Mouse (Mus musculus) bone marrow, adult 2 months (tissue): Measurements from ENCODE around the gene 2810408A11Rik. TPM values are rescaled to one million over a fixed set of nuclear protein-coding genes. Genes with fewer than 3 reads are reported as not detected.
"Not testable (repeated sequence)": the region's sequence is repeated elsewhere in the genome, so short reads cannot be mapped to it uniquely, and the experiment has no call there.

ENCODE experiments used
- H3K27ac ChIP-seq: fragments of 200-500 bp; 2 replicates; pipeline ENCODE4 v1.5.1; 2012; ENCODE audit warnings: low read depth, mild to moderate bottlenecking, control low read depth, inconsistent platforms, low read length; ENCODE audit not compliant: control insufficient read depth, poor library complexity, insufficient read depth
- H3K4me1 ChIP-seq: fragments of 200-500 bp; 2 replicates; pipeline ENCODE4 v1.6.1; 2011; ENCODE audit warnings: low read length; ENCODE audit not compliant: control insufficient read depth, insufficient read depth
- H3K4me3 ChIP-seq: fragments of 200-500 bp; replicated peaks from 2 replicates; pipeline ENCODE3; 2011; ENCODE audit warnings: mild to moderate bottlenecking, low read depth, low read length, control low read depth; ENCODE audit not compliant: control insufficient read depth
- CTCF ChIP-seq: fragments of 200-500 bp; IDR thresholded peaks from 2 replicates; pipeline ENCODE4 v1.5.1; 2011; ENCODE audit warnings: low read length, control low read depth; ENCODE audit not compliant: control insufficient read depth, insufficient read depth
- POLR2A ChIP-seq: fragments of 200-500 bp; IDR thresholded peaks from 2 replicates; pipeline ENCODE4 v1.6.1; 2011; ENCODE audit warnings: low read depth, mild to moderate bottlenecking, control low read depth, low read length, borderline replicate concordance; ENCODE audit not compliant: control insufficient read depth
- WGBS: fragments of 180-500 bp; shearing (Covaris S2); methylation state at CpG from one replicate; pipeline ENCODE4 v1.1.7; 2018; 5-methylcytosine and 5-hydroxymethylcytosine counted together
- polyA plus RNA-seq: library from polyadenylated mRNA; stranded (reverse); fragments of >200 nt; gene quantifications from 2 replicates; pipeline ENCODE4 v1.2.4, GENCODE M21; 2011; ENCODE audit warnings: low replicate concordance; ENCODE audit not compliant: missing spikeins, insufficient read depth, insufficient read length

2810408A11Rik gene
- polyA plus RNA-seq, 1 experiment, result 5.6 TPM

DNA sequence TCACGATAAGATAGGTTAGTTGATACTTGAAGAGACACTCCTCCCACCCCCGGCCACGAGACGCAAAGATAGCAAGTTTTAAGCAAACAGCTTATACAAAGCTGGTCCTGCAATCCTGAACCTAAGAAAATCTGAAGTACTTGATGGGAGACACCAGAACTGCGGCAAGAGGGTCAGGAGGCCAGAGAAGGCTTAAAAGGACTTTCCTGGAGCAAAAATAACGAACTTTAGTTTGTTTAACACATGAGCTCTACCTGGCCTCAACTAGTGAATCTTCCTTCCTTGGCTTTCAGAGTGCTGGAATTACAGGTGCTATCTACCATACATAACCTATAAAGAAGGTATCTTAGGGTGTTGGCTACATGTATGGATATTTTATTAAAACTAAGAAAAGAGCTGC, 33.9 kb upstream of the 2810408A11Rik start:
- peaks cover 4% of the 10 kb centered on the region for H3K4me1 ChIP-seq
- 15% methylated on average over 6 of the region's 6 CpGs for WGBS
- no peak overlapping the region for H3K4me3 ChIP-seq
- no peak overlapping the region for H3K27ac ChIP-seq
- no peak for TF ChIP-seq CTCF
- TF ChIP-seq POLR2A, result no peak

DNA sequence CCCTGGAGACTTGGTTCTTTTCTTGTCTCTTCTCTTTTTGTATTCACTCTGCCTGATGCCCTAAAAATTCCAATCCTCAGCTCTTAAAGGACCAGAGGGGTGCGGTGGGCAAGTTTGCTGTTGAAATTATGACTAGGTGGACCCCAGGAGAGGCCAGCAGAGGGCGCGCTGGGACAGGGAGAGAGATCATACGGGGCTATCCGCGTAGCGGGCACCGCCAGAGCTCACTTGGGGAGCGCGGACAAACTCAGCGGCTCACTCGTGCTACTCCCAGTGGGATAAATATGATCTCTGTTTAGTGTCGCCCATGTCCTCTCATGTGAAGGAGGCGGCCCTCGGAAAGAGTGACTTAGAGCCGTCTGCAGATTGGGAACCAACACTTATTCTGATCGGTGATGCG, 33.4 kb upstream of the 2810408A11Rik start:
- H3K4me1 ChIP-seq, result peaks cover 4% of the 10 kb centered on the region
- WGBS, result under 1% methylated on average over 18 of the region's 18 CpGs
- TF ChIP-seq CTCF (peak; percentile 91), POLR2A (no peak)
- H3K27ac ChIP-seq, result no peak overlapping the region
- H3K4me3 ChIP-seq, result no peak overlapping the region

DNA sequence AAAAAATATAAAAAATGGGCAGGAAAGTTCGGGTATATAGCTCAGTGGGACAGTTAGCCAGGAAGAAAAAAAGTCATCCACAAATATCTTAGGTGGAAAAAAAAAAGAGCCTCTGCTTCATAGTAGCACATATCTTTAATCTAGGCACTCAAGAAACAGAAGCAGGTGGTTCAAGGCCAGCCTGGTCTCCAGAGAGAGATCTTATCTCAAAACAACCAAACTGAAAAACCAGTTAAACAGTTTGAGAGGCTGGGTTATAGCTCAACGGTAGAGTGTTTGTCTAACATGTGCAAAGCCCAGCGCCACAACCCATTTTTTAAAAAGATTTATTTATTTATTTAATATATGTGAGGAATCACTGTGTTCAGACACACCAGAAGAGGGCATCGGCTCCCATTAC, 32.3 kb upstream of the 2810408A11Rik start:
- WGBS, result 49% methylated on average over 4 of the region's 4 CpGs
- Histone ChIP-seq H3K4me3 (no peak overlapping the region), H3K4me1 (peaks cover 4% of the 10 kb centered on the region), H3K27ac (no peak overlapping the region)
- no peak for TF ChIP-seq POLR2A
- no peak for TF ChIP-seq CTCF

DNA sequence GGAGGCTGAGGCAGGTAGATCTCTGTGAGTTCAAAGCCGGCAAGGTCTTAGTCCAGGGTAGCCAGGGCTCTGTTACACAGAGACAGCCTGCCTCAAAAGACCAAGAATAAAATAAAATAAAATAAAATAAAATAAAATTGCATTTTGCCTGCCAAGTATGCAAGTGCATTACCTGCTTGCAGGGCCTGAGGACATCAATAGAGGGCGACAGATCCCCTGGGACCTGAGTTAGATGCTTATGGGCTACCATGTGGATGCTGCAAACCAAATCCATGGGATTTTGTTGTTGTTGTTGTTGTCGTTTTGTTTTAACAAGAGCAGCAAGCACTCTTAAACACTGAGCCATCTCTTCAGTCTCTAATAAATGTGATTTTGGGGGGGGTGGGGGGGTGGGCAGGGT, 31.5 kb upstream of the 2810408A11Rik start:
- Histone ChIP-seq H3K4me3 (no peak overlapping the region), H3K4me1 (peaks cover 4% of the 10 kb centered on the region), H3K27ac (peak overlapping the region; percentile 79; the same call in 1 of the 2 replicates)
- TF ChIP-seq POLR2A (no peak), CTCF (peak; percentile 47; the same call in 1 of the 2 replicates)
- WGBS, result 46% methylated on average over 3 of the region's 3 CpGs

DNA sequence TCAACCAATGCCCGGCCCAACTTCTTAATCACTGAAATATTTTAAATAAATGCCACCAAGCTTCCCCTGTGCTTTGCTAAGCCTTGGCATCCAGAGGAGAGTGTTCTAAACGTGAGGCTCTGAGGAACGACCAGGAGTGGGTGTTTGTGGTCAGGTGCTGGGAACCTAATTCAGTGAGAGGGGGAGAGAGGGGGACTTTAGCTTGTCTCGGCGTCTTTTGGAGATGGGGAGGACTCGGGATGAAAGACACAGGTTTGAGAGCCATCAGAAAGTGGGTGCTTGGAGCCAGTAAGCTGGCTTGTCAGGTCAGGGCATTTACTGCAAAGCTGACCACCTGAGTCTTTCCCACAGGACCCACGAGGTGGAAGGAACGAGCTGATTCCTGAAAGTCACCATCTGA, 31.0 kb upstream of the 2810408A11Rik start:
- H3K4me1 ChIP-seq, result peaks cover 4% of the 10 kb centered on the region
- TF ChIP-seq POLR2A (no peak), CTCF (no peak)
- WGBS, result 15% methylated on average over 8 of the region's 8 CpGs
- H3K27ac ChIP-seq, result peak overlapping the region; percentile 79
- H3K4me3 ChIP-seq, result no peak overlapping the region

DNA sequence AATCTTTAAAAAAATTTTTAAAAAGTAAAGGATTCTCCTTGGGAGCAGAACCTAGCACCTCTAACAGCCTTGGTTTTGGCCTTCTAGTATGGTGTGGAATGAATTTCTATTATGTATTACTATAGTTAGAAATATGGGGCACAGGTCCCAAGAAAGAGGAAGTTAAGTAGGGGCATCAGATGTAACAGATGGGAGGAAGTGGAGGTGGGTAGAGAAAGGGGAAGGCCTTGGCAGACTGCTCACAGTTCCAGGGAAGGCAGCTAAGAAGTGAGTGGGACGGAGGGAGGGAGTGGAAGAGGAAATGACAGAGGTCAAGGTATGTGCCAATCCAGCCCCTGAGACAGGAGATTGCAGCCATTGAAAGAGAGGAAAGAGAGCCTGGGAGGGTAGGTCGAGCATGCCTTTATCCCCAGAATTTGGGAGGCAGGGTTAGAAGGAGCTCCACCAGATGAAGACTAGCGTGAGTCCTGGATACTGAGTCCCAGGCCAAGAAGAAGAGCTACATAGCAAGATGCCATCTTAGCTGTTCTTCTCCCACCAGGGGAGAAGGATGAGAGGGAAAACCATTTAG, 30.3 kb upstream of the 2810408A11Rik start:
- H3K27ac ChIP-seq, result peak overlapping the region; percentile 79
- TF ChIP-seq CTCF (no peak), POLR2A (no peak)
- H3K4me3 ChIP-seq, result no peak overlapping the region
- peaks cover 4% of the 10 kb centered on the region for H3K4me1 ChIP-seq
- WGBS, result 14% methylated on average over 3 of the region's 3 CpGs

DNA sequence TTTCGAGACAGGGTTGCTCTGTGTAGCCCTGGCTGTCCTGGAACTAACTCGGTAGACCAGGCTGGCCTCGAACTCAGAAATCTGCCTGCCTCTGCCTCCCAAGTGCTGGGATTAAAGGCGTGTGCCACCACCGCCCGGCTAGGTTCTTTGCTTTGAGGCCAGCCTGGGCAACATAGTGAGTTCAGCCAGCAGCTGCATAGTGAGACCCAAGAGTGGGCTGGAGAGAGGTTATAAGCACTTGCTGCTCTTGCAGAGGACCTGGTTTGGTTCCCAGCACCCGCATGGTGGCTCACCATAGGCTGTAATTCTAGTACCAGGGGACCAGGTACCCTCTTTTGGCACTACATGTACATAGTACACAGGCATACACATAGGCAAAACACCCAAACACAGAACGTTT, 29.4 kb upstream of the 2810408A11Rik start:
- H3K4me3 ChIP-seq, H3K4me1 ChIP-seq, H3K27ac ChIP-seq: not testable (repeated sequence)
- 85% methylated on average over 8 of the region's 8 CpGs for WGBS

DNA sequence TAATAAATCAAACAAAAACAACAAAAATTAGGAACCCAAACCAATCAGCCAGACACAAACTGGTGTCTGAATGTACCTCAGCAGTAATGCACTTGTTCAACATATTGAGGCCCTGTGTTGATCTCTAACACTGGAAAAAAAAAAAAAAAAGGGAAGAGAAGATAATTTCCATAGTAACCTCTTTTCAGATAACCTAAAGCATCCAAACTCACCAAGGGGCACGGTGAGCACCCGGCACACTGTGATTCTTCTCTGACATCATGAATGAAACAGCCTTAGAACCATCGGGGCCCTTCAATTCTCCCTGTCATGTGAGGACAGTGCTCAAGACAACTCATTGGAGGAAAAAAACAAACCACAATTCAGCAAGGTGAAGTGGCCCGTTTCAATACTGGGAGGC, 28.9 kb upstream of the 2810408A11Rik start:
- TF ChIP-seq POLR2A (no peak), CTCF (no peak)
- peaks cover 4% of the 10 kb centered on the region for H3K4me1 ChIP-seq
- H3K27ac ChIP-seq, result no peak overlapping the region
- no peak overlapping the region for H3K4me3 ChIP-seq
- WGBS, result 41% methylated on average over 4 of the region's 4 CpGs

DNA sequence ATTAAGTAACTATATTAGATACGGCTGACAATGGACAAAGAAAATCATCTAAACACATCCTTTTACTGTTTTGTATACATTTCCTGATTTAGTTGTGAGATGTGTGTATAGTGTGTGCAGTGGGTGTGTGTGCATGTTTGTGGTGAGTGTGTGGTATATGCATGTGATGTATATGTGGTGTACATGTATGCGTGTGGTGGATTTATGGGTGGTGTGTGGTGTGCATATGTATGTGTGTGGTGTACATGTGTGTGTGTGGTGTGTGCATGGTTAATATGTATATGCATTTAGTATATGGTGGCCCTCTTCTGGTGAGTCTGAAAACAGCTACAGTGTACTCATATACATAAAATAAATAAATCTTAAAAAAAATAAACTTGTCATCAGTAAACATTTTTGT, 26.7 kb upstream of the 2810408A11Rik start:
- Histone ChIP-seq H3K4me1 (peaks cover 2% of the 10 kb centered on the region), H3K4me3 (no peak overlapping the region), H3K27ac (no peak overlapping the region)
- WGBS, result 91% methylated on average over 2 of the region's 2 CpGs
- TF ChIP-seq CTCF (no peak), POLR2A (no peak)
